Mouse (Mus musculus) gastrocnemius, postnatal 36 days (tissue): ENCODE data around the gene Plekha7. TPM values are rescaled to one million over a fixed set of nuclear protein-coding genes. Genes with fewer than 3 reads are reported as not detected.

Experiments used
- DNase-seq, 2 experiments: peaks; one replicate each; pipeline ENCODE4 v3.0.0; 2022
- intact Hi-C: fragments of 180-260 bp; cut with DNase I; formaldehyde crosslinking; loops from one replicate; pipeline ENCODE4 v1.15.1; 2025
- total RNA-seq, 2 experiments: library from RNA; stranded (reverse); gene quantifications; 2 replicates each; pipeline ENCODE4 v1.2.3; 2021

Gene Plekha7
- total RNA-seq, 2 experiments from 2014 or later: 0.69 to 1.6 TPM

GRCm38 (mm10) chr7:116147114-116147513, 161.1 kb downstream of the Plekha7 start:
- no peak for DNase-seq
- intact Hi-C loops: no loop called here

GRCm38 (mm10) chr7:116145030-116145429, 163.1 kb downstream of the Plekha7 start:
- DNase-seq: no peak

GRCm38 (mm10) chr7:116137671-116138070, 170.5 kb downstream of the Plekha7 start:
- DNase-seq: no peak
- intact Hi-C loops: no loop called here

More at GRCm38 (mm10) chr7:116145030-116145429, 163.1 kb downstream of the Plekha7 start:
- intact Hi-C loops: no loop called here

GRCm38 (mm10) chr7:116137149-116137548, 171.0 kb downstream of the Plekha7 start:
- DNase-seq: no peak
- intact Hi-C loops: no loop called here

- DNase-seq: no peak
- intact Hi-C loops: no loop called here
Measured at GRCm38 (mm10) chr7:116134413-116135292, 173.5 kb downstream of the Plekha7 start.

- DNase-seq: peak; percentile 63 to 67
- intact Hi-C loops: no loop called here
Measured at GRCm38 (mm10) chr7:116132078-116132477, 176.1 kb downstream of the Plekha7 start.

- intact Hi-C loops: no loop called here
- no peak for DNase-seq
Measured at GRCm38 (mm10) chr7:116131390-116131789, 176.8 kb downstream of the Plekha7 start.

- intact Hi-C loops: no loop called here
- no peak for DNase-seq
Measured at GRCm38 (mm10) chr7:116129374-116129773, 178.8 kb downstream of the Plekha7 start.

GRCm38 (mm10) chr7:116128286-116128685, 179.9 kb downstream of the Plekha7 start:
- intact Hi-C loops: no loop called here
- DNase-seq: no peak

- DNase-seq: no peak
- intact Hi-C loops: no loop called here
Measured at GRCm38 (mm10) chr7:116127052-116127451, 181.1 kb downstream of the Plekha7 start.

- intact Hi-C loops: no loop called here
- DNase-seq: no peak
Measured at GRCm38 (mm10) chr7:116125671-116126070, 182.5 kb downstream of the Plekha7 start.

GRCm38 (mm10) chr7:116124057-116124456, 184.1 kb downstream of the Plekha7 start:
- intact Hi-C loops: no loop called here
- no peak for DNase-seq

GRCm38 (mm10) chr7:116123597-116123985, 184.6 kb downstream of the Plekha7 start:
- intact Hi-C loops: no loop called here
- DNase-seq: no peak

GRCm38 (mm10) chr7:116122981-116123596, 185.1 kb downstream of the Plekha7 start:
- intact Hi-C loops: no loop called here

GRCm38 (mm10) chr7:116121202-116121601, 187.0 kb downstream of the Plekha7 start:
- no peak for DNase-seq
- intact Hi-C loops: no loop called here

More at GRCm38 (mm10) chr7:116122981-116123596, 185.1 kb downstream of the Plekha7 start:
- no peak for DNase-seq

- DNase-seq: no peak
- intact Hi-C loops: no loop called here
Measured at GRCm38 (mm10) chr7:116120737-116121136, 187.4 kb downstream of the Plekha7 start.

GRCm38 (mm10) chr7:116119306-116119857, 188.8 kb downstream of the Plekha7 start:
- DNase-seq: no peak
- intact Hi-C loops: no loop called here

GRCm38 (mm10) chr7:116115991-116116390, 192.2 kb downstream of the Plekha7 start:
- no peak for DNase-seq
- intact Hi-C loops: no loop called here

GRCm38 (mm10) chr7:116115216-116115930, 192.8 kb downstream of the Plekha7 start:
- intact Hi-C loops: no loop called here
- DNase-seq: no peak

- intact Hi-C loops: no loop called here
- DNase-seq: no peak
Measured at GRCm38 (mm10) chr7:116111546-116111945, 196.6 kb downstream of the Plekha7 start.

- no peak for DNase-seq
- intact Hi-C loops: no loop called here
Measured at GRCm38 (mm10) chr7:116110661-116111060, 197.5 kb downstream of the Plekha7 start.
